Mouse (Mus musculus): ENCODE measurements at regions not wholly inside any gene's neighbourhood (a gene's known extent, or its start where the extent isn't known, plus 50 kb on each side); places are given as distances from the start of the nearest gene placed in this dataset.
A peak's percentile ranks its signal among the peaks of the same experiment; 100 is the strongest.

- no peak for DNase-seq (ENCODE audit: low read depth, low spot score)
Measured at GRCm38 (mm10) chr15:93880302-93880701, 284.6 kb upstream of the Prickle1 start.

GRCm38 (mm10) chr15:93879006-93879405 lies 283.3 kb upstream of the Prickle1 start:
- DNase-seq (ENCODE audit: low read depth, low spot score) = no peak

GRCm38 (mm10) chr15:93876335-93876734 lies 280.6 kb upstream of the Prickle1 start:
- DNase-seq (ENCODE audit: low read depth, low spot score) = no peak

- DNase-seq (ENCODE audit: low read depth, low spot score) = no peak
Measured at GRCm38 (mm10) chr15:93875685-93876084, 280.0 kb upstream of the Prickle1 start.

GRCm38 (mm10) chr15:93874206-93874605 lies 278.5 kb upstream of the Prickle1 start:
- DNase-seq (ENCODE audit: low read depth, low spot score) = no peak

- DNase-seq (ENCODE audit: low read depth, low spot score) = no peak
Measured at GRCm38 (mm10) chr15:93857336-93857901, 261.7 kb upstream of the Prickle1 start.

GRCm38 (mm10) chr15:93853221-93853620 lies 257.5 kb upstream of the Prickle1 start:
- DNase-seq (ENCODE audit: low read depth, low spot score) = no peak

GRCm38 (mm10) chr15:93852126-93852525 lies 256.4 kb upstream of the Prickle1 start:
- DNase-seq (ENCODE audit: low read depth, low spot score) = no peak

GRCm38 (mm10) chr15:93850388-93850787 lies 254.7 kb upstream of the Prickle1 start:
- no peak for DNase-seq (ENCODE audit: low read depth, low spot score)

- DNase-seq (ENCODE audit: low read depth, low spot score) = no peak
Measured at GRCm38 (mm10) chr15:93848830-93849229, 253.1 kb upstream of the Prickle1 start.

- DNase-seq (ENCODE audit: low read depth, low spot score) = no peak
Measured at GRCm38 (mm10) chr15:93846797-93847196, 251.1 kb upstream of the Prickle1 start.

- no peak for DNase-seq (ENCODE audit: low read depth, low spot score)
Measured at GRCm38 (mm10) chr15:93845801-93846200, 250.1 kb upstream of the Prickle1 start.

GRCm38 (mm10) chr15:93832956-93833355 lies 237.3 kb upstream of the Prickle1 start:
- DNase-seq (ENCODE audit: low read depth, low spot score) = no peak

- no peak for DNase-seq (ENCODE audit: low read depth, low spot score)
Measured at GRCm38 (mm10) chr15:93832431-93832936, 236.8 kb upstream of the Prickle1 start.

- DNase-seq (ENCODE audit: low read depth, low spot score) = no peak
Measured at GRCm38 (mm10) chr15:93831148-93831547, 235.5 kb upstream of the Prickle1 start.

- peak; percentile 4 for DNase-seq (ENCODE audit: low read depth, low spot score)
Measured at GRCm38 (mm10) chr15:93824729-93825694, 229.3 kb upstream of the Prickle1 start.

- no peak for DNase-seq (ENCODE audit: low read depth, low spot score)
Measured at GRCm38 (mm10) chr15:93821236-93821635, 225.5 kb upstream of the Prickle1 start.

- DNase-seq (ENCODE audit: low read depth, low spot score) = no peak
Measured at GRCm38 (mm10) chr15:93812011-93812410, 216.3 kb upstream of the Prickle1 start.

GRCm38 (mm10) chr15:93807993-93808392 lies 212.3 kb upstream of the Prickle1 start:
- no peak for DNase-seq (ENCODE audit: low read depth, low spot score)

GRCm38 (mm10) chr15:93807505-93807904 lies 211.8 kb upstream of the Prickle1 start:
- no peak for DNase-seq (ENCODE audit: low read depth, low spot score)

- no peak for DNase-seq (ENCODE audit: low read depth, low spot score)
Measured at GRCm38 (mm10) chr15:93804703-93805102, 209.0 kb upstream of the Prickle1 start.

- DNase-seq (ENCODE audit: low read depth, low spot score) = no peak
Measured at GRCm38 (mm10) chr15:93790531-93790930, 194.8 kb upstream of the Prickle1 start.

- DNase-seq (ENCODE audit: low read depth, low spot score) = no peak
Measured at GRCm38 (mm10) chr15:93789762-93790161, 194.1 kb upstream of the Prickle1 start.

All from retina, adult 2 months (tissue).